Mouse (Mus musculus): ENCODE measurements at regions not wholly inside any gene's neighbourhood (a gene's known extent, or its start where the extent isn't known, plus 50 kb on each side); places are given as distances from the start of the nearest gene placed in this dataset.

DNA sequence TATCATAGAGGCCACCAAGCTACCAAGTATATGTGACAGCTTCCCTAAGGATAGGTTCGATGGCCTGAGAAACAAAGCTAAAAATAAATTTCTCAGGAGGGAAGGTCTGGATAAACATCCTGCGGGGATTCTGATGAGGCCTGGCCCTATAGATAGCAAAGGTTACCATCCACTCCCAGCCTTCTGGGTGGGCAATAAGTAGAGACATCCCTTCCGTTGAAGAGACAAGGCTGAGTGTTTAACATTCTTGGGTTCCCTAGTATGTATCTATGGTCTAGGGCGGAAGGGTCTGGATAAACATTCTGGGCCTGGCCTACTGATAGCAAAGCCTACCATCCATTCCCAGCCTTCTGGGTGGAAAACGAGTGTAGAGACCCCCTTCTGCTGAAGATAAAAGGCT is 180.5 kb upstream of the Dlk1 start:
- intact Hi-C loops (cut with DNase I), result no loop called here
- DNase-seq (ENCODE audit: extremely low spot score in 1 of 2, low spot score in 2 of 2), result no peak

DNA sequence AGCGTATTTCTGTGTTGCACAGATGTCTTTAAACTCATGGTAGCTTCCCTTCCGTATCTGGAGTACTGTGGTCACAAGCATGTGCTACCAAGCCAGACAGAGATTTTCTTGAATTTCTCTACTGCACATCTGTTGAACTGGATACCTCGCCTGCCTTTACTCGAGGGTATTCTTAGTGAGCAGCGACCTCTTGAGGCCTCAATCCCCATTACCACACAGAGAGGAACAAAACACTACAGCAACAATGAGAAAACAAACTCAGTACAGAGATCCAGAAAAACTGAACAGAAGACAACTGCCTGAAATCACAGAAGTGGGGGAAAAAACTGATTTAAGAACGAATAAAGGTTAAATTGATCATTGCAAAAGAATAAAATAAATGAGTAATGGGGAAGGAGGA is 137.8 kb upstream of the Dlk1 start:
- intact Hi-C loops (cut with DNase I), result no loop called here

DNA sequence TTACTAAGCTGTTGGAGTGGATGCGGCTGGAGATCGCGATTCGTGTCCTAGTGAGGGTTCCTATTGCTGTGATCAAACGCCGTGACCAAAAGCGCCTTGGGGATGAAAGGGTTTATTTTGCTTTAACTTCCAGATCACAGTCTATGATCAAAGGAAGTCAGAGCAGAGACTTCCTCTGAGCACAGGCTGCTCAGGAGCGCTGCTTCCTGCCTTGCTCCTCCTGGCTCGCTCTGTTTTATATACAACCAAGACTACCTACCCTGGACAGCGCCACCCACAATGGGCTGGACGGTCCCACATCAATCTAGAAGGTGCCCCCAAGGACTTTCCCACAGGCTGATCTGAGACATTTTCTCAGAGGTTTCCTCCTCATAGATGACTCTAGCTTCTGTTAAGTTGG is 126.6 kb upstream of the Dlk1 start:
- no peak for DNase-seq (ENCODE audit: extremely low spot score in 1 of 2, low spot score in 2 of 2)
- intact Hi-C loops (cut with DNase I), result no loop called here

More for the DNA sequence above, 137.8 kb upstream of the Dlk1 start:
- no peak for DNase-seq (ENCODE audit: extremely low spot score in 1 of 2, low spot score in 2 of 2)

DNA sequence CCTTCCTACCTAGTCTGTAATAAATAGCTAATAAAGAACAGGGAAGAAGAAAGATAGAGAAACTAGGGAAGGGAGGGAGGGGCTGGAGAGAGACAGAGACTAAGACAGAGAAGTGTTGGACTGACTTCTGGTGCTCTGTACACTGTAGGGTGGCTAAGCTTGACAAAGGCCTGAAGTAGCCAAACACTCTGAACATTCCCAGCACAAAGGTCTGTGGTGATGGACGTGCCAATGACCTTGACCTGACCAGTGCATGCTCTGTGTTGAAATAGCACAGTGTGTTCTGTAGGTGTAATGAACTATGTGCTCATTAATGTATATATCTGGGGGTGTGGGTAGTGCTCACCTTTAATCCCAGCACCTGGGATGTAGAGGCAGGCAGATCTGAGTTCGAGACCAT is 81.3 kb upstream of the Dlk1 start:
- intact Hi-C loops (cut with DNase I), result no loop called here
- no peak for DNase-seq (ENCODE audit: extremely low spot score in 1 of 2, low spot score in 2 of 2)

DNA sequence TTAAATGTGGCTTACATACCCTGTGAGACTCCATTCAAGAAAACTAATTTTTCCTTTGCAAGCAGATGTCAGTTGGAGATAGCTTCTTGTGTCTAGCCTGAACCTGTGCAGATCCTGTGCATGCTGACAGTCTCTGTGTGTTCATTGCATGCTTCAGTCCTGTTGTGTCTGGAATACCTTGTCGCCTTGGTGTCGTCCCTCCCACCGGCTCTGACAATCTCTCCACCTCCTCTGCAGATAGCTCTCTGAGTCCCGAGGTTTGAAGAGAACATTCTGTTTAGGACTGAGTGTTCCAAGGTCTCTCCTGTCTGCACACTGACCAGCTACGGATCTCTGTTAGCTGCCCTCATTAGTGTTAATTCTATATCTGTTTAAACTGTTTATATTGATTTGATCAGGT is 66.8 kb upstream of the Dlk1 start:
- no peak for DNase-seq (ENCODE audit: extremely low spot score in 1 of 2, low spot score in 2 of 2)
- intact Hi-C loops (cut with DNase I), result no loop called here

DNA sequence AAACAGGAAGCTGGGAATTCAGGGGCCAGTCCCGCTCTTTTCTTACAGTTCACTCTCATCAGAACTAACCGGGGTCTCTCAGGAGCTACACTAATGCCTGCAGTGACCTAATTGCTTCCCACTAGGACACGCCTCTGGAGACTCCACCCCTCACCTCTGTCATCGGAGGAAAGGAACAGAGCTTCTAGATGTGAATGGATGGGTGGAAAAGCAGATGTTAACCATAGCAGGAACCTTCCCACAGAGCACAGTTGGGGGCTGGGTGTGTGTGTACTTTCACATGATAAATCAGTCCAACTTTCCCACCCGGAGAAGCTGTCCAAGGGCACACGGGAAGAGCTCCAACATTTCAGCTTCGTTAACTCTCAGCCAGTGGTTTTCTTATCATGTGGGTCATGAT is 63.8 kb upstream of the Dlk1 start:
- peak in 1 of 2 experiments; percentile 45 for DNase-seq (ENCODE audit: extremely low spot score in 1 of 2, low spot score in 2 of 2)
- intact Hi-C loops (cut with DNase I), result no loop called here

DNA sequence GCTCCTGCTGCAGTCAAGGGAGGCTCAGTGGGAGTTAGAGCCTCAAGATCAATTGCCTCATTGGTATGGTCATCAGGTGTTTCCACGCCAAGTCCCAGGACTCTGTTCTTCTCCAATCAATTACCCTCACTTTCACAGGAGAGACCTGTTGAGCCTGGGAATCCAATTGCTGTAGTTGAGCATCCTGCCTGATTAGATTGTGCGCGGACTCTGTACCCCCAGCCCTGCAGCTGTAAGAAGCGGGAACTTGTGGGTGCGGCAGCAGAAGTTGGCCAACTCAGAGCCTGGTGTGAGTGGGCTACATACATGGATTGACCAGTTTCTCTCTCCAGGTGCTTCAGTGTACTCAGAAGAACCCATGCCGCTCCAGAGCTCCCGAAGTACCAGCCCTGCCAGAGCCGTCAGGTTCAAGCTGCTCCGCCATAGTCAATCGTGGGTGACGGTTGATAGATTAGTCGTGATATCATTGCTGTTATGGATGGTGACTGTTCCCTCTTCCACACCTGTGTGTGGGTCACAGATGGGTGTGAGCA is 62.2 kb upstream of the Dlk1 start:
- intact Hi-C loops (cut with DNase I), result loop anchor here (10.0 kb wide), 1 partner anchor 436 kb away; no protein-coding TSS in a partner anchor
- DNase-seq (ENCODE audit: extremely low spot score in 1 of 2, low spot score in 2 of 2), result no peak

DNA sequence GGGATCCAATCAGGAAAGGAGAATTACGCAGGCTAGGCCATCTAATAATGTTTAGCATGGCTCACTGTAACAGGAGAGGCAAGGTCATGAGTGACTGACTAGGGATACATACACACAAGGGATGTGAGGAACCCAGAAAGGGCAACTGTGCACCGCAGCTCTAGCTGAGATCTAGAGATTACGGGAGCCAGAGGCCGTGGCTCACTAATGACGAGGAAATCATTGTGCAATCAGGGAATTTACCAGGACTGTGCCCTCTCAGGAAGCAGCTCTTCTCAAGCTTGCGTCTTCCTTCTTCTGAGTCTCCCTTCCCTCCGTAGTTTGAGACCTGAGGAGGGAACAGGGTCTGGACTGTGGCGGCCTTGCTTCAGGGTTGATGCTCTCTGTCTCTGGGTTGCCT is 61.6 kb upstream of the Dlk1 start:
- intact Hi-C loops (cut with DNase I), result loop anchor here (10.0 kb wide), 1 partner anchor 436 kb away; no protein-coding TSS in a partner anchor
- no peak for DNase-seq (ENCODE audit: extremely low spot score in 1 of 2, low spot score in 2 of 2)

DNA sequence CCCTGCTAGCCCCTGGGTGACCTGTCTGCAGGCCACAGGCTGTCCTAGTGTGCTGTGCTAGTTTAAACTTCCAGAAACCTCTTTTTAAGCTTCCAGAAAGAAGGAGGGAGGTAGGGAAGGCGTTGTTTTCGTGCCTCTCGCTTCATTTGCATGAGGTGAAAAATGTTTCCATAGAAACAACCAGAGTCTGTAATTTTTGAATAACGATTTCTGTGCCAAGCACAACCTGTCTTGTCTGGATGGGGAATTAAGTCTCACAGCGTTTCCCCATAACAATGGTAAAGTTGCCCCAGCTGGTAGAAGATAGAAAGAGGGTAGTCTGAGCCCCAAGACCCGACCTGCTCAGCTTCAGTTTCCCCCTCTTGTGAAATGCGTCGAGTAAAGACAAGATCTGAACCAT is 59.3 kb upstream of the Dlk1 start:
- intact Hi-C loops (cut with DNase I), result loop anchor here (2.0 to 10.0 kb wide), 2 partner anchors 439 to 495 kb away; no protein-coding TSS in a partner anchor
- peak in 1 of 2 experiments; percentile 12 for DNase-seq (ENCODE audit: extremely low spot score in 1 of 2, low spot score in 2 of 2)

DNA sequence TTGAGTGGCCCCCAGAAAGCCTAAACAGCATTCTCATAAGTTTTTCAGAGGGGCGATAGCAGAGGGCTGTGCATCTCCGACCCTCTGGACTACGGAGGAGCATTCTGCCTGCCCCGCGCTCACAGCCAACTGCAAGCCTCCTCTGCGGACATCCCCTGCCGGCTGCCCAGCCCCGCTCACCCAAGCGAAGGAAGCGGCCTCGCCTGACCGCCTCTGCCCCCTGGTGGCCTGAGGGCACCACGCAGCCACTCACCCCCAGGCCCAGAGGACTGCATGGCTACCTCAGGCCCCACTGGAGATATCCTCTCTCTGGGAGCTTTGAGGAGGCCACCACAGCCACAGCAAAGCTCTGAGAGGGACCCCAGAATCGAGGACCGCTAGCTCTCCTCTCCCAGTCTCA is 58.8 kb upstream of the Dlk1 start:
- intact Hi-C loops (cut with DNase I), result loop anchor here (2.0 to 10.0 kb wide), 2 partner anchors 439 to 495 kb away; no protein-coding TSS in a partner anchor
- DNase-seq (ENCODE audit: extremely low spot score in 1 of 2, low spot score in 2 of 2), result peak in 1 of 2 experiments; percentile 86

DNA sequence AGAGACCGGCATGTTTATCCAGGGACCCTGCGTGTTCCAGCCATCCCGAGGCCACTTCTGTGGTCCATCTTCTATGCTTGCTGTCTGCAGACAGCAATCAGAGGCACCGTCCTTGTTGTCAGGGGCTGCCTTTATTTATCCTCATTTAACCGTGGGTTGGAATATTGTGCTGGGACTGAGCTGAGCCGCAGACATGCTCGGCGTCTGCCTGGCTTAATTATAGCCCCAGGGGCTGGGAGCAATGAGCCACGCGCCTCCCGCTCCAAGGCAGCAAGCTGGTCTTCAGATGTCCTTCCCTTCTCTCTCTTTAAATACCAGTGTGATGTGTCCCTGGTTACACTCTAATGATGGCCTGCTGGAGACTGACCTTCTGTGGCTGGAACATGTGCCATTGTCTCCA is 58.2 kb upstream of the Dlk1 start:
- peak in 1 of 2 experiments; percentile 36 for DNase-seq (ENCODE audit: extremely low spot score in 1 of 2, low spot score in 2 of 2)
- intact Hi-C loops (cut with DNase I), result loop anchor here (10.0 kb wide), 1 partner anchor 440 kb away; no protein-coding TSS in a partner anchor

DNA sequence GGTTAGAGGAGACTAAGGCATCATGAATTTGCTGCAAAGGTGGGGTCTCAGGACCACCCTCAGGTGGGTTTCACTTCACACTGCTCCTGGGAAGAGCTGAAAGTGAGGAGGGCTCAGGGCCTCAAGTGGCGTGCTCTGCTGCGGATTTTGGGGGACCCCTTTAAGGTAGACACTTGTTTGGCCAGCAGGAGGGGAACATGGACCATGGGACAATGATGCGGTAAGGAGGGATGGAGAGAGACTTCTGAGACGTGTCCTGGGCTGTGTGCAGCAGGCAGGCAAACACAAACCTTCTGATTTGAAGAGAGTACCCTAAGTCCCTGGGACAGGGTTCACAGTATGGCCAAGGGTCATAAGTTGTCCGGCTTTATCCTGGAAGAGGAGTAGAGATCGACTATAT is 56.0 kb upstream of the Dlk1 start:
- intact Hi-C loops (cut with DNase I), result loop anchor here (5.0 to 10.0 kb wide), 2 partner anchors 329 to 442 kb away; partner anchors contain the start of gene Begain
- peak in 1 of 2 experiments; percentile 12 for DNase-seq (ENCODE audit: extremely low spot score in 1 of 2, low spot score in 2 of 2)

DNA sequence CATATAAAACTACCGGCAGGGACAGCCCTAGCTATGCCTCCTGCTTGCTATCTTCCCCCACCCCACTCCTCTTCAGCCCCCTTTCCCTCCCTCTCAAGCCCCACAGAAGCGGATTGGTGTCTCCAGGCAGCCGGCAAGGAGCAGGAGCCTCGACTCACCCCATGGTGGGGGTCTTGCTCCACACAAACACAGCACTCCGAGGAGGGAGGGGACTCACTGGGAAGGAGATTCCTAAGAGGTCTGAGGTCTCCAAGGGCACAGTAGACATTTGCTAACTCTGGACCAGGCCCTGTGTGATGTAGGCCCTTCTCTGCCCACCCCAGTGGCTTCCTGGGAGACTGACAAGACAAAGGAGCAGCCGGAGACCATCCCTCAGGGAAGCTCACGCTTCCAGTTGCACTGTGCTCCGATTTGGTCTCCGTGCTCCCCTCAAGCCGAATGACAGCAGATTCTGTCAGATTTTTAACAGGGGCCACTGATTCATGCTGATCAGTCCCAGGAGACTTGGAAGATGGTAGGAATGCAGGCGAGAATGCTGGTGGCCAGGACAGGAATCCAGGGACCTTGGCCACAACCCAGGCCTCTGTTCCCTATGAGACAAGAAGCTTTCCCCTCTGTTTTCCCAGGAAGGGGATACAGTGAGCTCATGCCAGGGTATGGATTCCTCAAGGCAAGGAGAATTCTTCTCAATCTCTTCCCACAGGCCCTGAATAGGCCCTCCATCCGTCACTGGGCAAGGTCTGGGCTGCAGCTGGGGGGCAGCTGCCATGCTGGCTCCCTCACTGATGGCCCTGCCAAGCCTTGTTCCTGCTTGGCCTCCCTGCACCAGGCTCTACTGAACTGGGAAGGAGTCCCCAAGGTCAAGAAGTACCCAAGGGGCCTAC is 55.2 kb upstream of the Dlk1 start:
- intact Hi-C loops (cut with DNase I), result loop anchor here (5.0 to 10.0 kb wide), 2 partner anchors 330 to 443 kb away; partner anchors contain the start of gene Begain
- no peak for DNase-seq (ENCODE audit: extremely low spot score in 1 of 2, low spot score in 2 of 2)

DNA sequence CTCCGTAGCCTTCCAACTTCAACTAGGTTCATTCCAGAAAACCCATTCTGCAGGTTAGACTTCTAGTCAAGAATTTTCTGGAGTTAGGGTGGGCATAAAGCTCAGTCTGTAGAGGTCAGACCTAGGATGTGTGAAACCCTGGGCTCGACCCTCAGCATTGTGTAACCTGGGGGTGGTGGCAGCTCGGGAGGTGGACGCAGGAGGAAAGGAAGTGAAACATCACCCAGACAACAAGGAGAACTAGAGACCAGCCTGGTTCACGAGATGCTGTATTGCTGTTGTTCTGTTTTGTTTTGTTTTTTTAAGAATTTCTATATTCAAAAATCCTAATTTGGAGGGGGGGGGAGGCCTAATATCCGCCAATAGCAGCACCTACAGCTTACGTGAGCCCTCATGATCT is 54.1 kb upstream of the Dlk1 start:
- intact Hi-C loops (cut with DNase I), result loop anchor here (5.0 to 10.0 kb wide), 2 partner anchors 331 to 444 kb away; partner anchors contain the start of gene Begain
- no peak for DNase-seq (ENCODE audit: extremely low spot score in 1 of 2, low spot score in 2 of 2)

DNA sequence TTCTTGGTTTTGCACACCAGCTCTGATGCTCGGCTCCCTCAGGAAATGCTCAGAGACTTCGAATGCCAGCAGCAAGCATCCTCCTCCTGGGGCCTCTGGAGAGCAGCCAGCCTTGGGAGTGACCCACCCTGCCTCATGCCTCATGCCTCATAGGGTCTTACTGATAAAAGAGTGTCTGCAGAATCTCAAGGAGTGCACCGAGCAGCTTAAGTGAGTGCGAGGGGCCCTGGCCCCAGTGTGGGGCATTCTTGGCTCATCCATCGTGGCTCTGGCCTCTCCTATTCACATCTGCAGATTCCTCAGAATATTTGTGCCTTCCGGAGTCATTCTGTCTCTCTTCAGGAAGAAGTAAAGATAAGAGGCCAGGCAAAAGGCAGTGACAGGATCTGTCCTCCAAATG is 53.7 kb upstream of the Dlk1 start:
- intact Hi-C loops (cut with DNase I), result loop anchor here (5.0 to 10.0 kb wide), 2 partner anchors 332 to 444 kb away; partner anchors contain the start of gene Begain
- DNase-seq (ENCODE audit: extremely low spot score in 1 of 2, low spot score in 2 of 2), result peak in 1 of 2 experiments; percentile 20

DNA sequence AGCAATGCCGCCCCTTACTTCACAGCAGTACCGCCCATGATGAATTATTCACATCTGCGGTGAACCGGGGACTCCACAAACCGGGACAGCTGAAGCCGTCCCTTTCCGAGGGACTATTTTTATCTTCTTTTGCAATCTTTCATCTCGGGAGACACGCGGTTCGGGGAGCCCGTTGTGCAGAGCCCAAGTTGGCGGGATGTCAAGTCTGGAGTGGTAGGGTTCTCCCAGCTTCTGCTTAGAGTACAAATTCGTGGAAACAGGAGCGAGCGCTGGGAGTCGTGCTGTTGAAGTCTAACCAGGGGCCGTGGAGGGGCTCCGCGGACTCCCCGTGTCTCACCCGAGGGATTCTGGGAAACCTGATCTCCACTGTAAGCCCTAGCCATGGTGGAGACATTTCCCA is 53.0 kb upstream of the Dlk1 start:
- peak; percentile 72 to 87 for DNase-seq (ENCODE audit: extremely low spot score in 1 of 2, low spot score in 2 of 2)
- intact Hi-C loops (cut with DNase I), result loop anchor here (5.0 to 10.0 kb wide), 2 partner anchors 332 to 445 kb away; partner anchors contain the start of gene Begain

DNA sequence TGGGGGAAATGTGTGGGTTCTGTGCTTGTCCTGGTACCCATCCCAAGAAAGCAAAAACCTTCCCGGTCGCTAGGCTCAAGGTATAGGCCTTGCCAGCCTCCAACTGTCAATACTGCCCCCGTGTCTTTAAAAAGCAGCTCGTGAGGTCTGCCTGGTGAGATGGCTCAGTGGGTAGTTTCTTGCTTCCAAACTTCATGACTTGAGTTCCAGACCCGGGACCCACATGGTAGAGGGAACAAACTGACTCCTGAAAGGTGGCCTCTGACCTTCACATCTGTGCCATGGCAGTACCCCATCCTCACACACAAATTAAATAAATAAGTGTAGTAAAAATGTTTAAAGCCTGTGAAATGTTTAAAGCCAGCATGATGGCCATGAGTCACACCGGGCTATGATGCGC is 52.6 kb upstream of the Dlk1 start:
- DNase-seq (ENCODE audit: extremely low spot score in 1 of 2, low spot score in 2 of 2), result no peak
- intact Hi-C loops (cut with DNase I), result no loop called here

DNA sequence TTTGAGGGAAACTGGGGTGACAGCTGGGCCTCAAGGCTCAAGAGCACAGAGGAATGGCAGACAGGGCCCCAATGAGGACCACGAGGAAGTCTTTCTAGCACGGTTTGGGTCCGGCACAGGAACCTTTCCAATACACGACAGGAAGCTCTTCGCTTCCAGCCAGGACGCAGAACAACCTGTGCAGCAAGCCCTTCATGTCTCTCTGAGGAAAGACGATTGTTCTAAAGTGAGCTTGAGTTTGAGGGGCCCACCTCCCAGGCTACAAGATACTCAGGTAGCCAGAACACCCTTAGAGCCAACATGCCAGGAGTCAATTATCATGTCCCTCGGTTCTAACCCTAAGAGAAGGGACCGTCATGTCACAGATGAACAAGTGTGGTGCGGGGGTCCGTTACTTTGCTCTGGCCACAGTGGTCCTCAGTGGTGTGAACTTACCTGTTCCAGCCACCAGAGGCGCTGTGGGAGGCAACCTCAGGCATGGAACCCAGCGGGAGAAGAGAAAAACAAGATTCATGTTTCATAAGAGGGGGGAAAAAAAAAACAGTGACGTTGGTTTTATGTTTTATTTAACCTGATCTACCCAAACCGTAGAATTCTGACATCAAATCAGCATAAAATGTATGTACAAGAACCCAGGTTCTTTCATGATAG is 51.6 kb upstream of the Dlk1 start:
- DNase-seq (ENCODE audit: extremely low spot score in 1 of 2, low spot score in 2 of 2), result peak in 1 of 2 experiments; percentile 63
- intact Hi-C loops (cut with DNase I), result no loop called here

DNA sequence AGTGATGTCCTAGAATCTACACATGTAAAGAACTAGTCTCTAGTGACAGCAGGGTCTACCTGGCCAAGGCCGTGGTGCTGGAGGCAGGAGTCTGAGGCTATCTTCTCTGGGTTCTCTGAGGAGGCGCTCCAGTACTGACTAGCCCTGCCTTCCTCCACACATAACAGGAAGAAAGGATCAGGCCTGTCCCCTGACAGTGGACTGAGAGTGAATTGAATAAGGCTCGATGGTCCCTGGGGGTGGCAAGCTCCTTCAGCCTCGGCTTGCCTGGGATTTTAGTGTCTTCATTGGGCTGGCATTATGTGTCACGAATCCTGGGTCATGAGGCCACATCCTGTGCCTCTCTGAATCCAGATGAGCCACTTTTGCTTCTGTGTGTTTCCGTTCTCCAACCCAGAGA is 50.9 kb upstream of the Dlk1 start:
- intact Hi-C loops (cut with DNase I), result no loop called here

More for the DNA sequence above, 50.9 kb upstream of the Dlk1 start:
- no peak for DNase-seq (ENCODE audit: extremely low spot score in 1 of 2, low spot score in 2 of 2)
